Mouse (Mus musculus): ENCODE data around the gene Sh2d5. TPM values are rescaled to one million over a fixed set of nuclear protein-coding genes. Genes with fewer than 3 reads are reported as not detected.

Gene Sh2d5
- polyA plus RNA-seq, 1 experiment from 2014 or later, result 21.6 TPM

DNA sequence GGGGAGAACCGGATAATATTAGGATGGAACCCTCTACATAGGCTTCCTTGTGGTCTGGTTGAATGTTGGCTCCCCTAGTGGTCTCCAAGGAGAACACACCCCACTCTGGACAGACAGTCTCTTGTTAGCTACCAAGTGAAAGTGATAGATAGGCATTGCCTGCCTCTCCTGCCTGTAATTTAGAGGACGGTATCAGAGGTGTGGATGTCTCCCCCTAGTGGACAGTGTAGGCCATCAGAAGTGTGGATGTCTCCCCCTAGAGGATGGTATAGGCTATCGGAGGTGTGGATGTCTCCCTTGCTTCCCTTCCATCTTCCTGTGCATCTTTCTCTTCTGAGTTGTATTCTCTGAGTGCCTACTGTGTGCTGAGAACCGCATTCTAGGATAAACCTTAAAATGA lies 32.6 kb downstream of the Sh2d5 start:
- no peak overlapping the region for H3K4me3 ChIP-seq (ENCODE audit: low read length)
- no peak overlapping the region for H3K9ac ChIP-seq (ENCODE audit: low read depth, low read length)
- H3K4me1 ChIP-seq (ENCODE audit: control insufficient read depth, insufficient read depth, low read depth, low read length), result no peaks in the 10 kb centered on the region
- H3K9me3 ChIP-seq (ENCODE audit: control insufficient read depth, low read length), result no peaks in the 10 kb centered on the region
- no peak overlapping the region for H3K4me2 ChIP-seq (ENCODE audit: low read length)
- H3K27me3 ChIP-seq (replicated peaks; ENCODE audit: control insufficient read depth, insufficient read depth, low read length), result no peaks in the 10 kb centered on the region
- peak; percentile 62 for ATAC-seq
- no peaks in the 10 kb centered on the region for H3K36me3 ChIP-seq (ENCODE audit: control insufficient read depth, insufficient read depth, low read length)
- no peak overlapping the region for H3K27ac ChIP-seq (ENCODE audit: low read depth, low read length)
- WGBS, result 31% methylated on average over 4 of the region's 4 CpGs

GRCm38 (mm10) chr4:138286411-138286810 lies 36.2 kb downstream of the Sh2d5 start:
- Histone ChIP-seq H3K27me3 (replicated peaks; ENCODE audit: control insufficient read depth, insufficient read depth, low read length) (no peaks in the 10 kb centered on the region), H3K27ac (ENCODE audit: low read depth, low read length) (no peak overlapping the region), H3K9me3 (ENCODE audit: control insufficient read depth, low read length) (no peaks in the 10 kb centered on the region), H3K4me3 (ENCODE audit: low read length) (no peak overlapping the region), H3K9ac (ENCODE audit: low read depth, low read length) (no peak overlapping the region), H3K4me1 (ENCODE audit: control insufficient read depth, insufficient read depth, low read depth, low read length) (no peaks in the 10 kb centered on the region), H3K36me3 (ENCODE audit: control insufficient read depth, insufficient read depth, low read length) (no peaks in the 10 kb centered on the region), H3K4me2 (ENCODE audit: low read length) (no peak overlapping the region)
- ATAC-seq, result no peak
- WGBS, result 86% methylated on average over 12 of the region's 12 CpGs

DNA sequence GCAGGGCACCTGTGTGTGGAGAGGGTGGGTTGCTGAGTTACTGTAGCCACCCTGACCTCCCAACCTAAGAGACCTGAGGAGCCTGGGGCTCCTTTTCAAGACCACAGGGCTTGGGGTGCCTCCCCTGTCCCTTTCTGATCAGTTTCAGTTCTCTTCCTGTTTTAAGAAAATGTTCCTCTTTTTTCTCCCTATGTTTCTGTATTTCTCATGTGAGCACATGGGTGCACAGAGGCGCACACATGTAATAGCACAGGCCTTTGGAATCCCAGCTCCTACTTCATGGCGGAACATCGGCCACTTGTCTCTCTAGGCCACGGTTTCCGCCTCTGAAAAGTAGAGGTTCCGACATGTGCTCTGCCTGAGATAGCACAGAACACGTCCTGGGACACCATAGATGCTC lies 38.5 kb downstream of the Sh2d5 start:
- Histone ChIP-seq H3K27me3 (replicated peaks; ENCODE audit: control insufficient read depth, insufficient read depth, low read length) (no peaks in the 10 kb centered on the region), H3K9ac (ENCODE audit: low read depth, low read length) (no peak overlapping the region), H3K27ac (ENCODE audit: low read depth, low read length) (no peak overlapping the region), H3K4me1 (ENCODE audit: control insufficient read depth, insufficient read depth, low read depth, low read length) (peaks cover 5% of the 10 kb centered on the region), H3K4me3 (ENCODE audit: low read length) (no peak overlapping the region), H3K36me3 (ENCODE audit: control insufficient read depth, insufficient read depth, low read length) (no peaks in the 10 kb centered on the region), H3K9me3 (ENCODE audit: control insufficient read depth, low read length) (no peaks in the 10 kb centered on the region), H3K4me2 (ENCODE audit: low read length) (no peak overlapping the region)
- no peak for ATAC-seq
- 89% methylated on average over 7 of the region's 7 CpGs for WGBS

DNA sequence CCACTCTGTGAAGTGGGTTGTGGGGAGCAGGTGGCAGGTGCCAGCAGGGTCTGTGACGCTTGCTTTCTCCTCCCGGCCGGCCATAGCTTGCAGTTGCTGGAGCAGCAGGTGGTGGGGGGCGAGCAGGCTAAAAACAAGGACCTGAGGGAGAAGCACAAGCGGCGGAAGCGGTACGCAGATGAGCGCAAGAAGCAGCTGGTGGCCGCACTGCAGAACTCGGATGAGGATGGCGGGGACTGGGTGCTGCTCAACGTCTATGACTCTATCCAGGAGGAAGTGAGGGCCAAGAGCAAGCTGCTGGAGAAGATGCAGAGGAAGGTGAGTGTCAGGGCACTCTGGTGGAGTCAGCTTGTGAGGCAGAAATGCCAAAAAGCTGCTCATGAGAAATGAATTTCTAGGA lies 41.8 kb downstream of the Sh2d5 start:
- Histone ChIP-seq H3K9ac (ENCODE audit: low read depth, low read length) (no peak overlapping the region), H3K9me3 (ENCODE audit: control insufficient read depth, low read length) (no peaks in the 10 kb centered on the region), H3K27ac (ENCODE audit: low read depth, low read length) (no peak overlapping the region), H3K4me3 (ENCODE audit: low read length) (no peak overlapping the region), H3K36me3 (ENCODE audit: control insufficient read depth, insufficient read depth, low read length) (no peaks in the 10 kb centered on the region), H3K4me1 (ENCODE audit: control insufficient read depth, insufficient read depth, low read depth, low read length) (peaks cover 5% of the 10 kb centered on the region), H3K27me3 (replicated peaks; ENCODE audit: control insufficient read depth, insufficient read depth, low read length) (no peaks in the 10 kb centered on the region), H3K4me2 (ENCODE audit: low read length) (no peak overlapping the region)
- 84% methylated on average over 13 of the region's 13 CpGs for WGBS
- no peak for ATAC-seq

DNA sequence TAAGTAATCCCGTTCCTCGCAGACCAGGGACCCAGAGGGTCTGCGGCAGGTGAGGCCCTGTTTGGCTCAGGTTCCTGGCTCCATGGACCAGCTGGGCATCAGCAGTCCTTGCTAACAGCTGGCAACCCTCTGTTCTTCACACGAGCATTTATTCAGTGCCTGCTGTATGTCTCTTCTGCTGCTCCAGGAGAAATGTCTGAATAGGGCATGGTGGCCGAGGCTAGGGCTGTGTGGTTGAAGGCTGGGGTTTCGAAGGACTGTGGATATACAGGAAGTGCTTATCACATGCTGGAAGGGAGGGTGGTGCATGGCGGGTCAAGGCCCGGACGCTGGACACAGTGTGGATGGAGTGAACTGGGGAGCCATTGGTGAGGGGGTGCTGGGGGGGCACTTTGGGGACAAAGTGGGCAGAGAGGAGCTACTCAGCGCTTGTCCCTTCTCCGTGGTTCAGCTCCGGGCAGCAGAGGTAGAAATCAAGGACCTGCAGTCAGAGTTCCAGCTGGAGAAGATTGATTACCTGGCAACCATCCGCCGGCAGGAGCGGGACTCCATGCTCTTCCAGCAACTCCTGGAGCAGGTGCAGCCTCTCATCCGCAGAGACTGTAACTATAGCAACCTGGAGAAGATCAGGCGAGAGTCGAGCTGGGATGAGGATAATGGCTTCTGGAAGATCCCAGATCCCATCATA lies 43.2 kb downstream of the Sh2d5 start:
- WGBS, result 55% methylated on average over 18 of the region's 18 CpGs

DNA sequence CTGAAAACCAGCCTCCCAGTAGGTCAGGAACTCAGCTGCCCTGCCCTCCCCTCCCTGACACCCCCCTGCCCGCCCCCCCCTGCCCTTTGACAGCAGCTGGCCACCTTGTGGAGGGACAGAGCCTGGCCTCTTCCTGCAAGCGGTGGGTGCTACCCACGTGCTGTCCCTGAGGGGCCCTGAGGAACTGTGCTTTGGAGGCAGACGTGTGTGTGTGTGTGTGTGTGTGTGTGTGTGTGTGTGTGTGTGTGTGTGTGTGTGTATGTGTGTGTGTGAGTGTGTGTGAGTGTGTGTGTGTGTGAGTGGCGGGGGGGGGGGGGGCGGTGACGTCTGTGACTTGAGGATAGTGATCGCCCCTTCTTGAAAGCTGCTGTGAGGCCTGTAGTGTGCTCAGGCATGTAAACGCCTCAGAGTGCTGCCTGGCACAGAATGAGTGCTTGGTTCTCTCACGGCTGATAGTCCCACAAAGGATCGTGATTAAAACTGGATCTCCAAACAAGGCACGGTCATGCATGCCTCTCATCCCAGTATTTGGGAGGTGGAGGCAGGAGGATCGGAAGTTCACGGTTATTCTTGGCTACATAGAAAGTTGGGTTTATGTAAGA lies 43.8 kb downstream of the Sh2d5 start:
- WGBS, result 58% methylated on average over 10 of the region's 14 CpGs
- peak; percentile 59 for ATAC-seq
- Histone ChIP-seq H3K27me3 (replicated peaks; ENCODE audit: control insufficient read depth, insufficient read depth, low read length) (0 out of 2 replicates have a peak, but pooled peaks cover 2% of the 10 kb centered on the region), H3K9ac (ENCODE audit: low read depth, low read length) (no peak overlapping the region; the same call in 1 of the 2 replicates), H3K9me3 (ENCODE audit: control insufficient read depth, low read length) (no peaks in the 10 kb centered on the region), H3K4me1 (ENCODE audit: control insufficient read depth, insufficient read depth, low read depth, low read length) (peaks cover 5% of the 10 kb centered on the region), H3K4me2 (ENCODE audit: low read length) (peak overlapping the region; percentile 25; the same call in 1 of the 2 replicates), H3K27ac (ENCODE audit: low read depth, low read length) (peak overlapping the region; percentile 89), H3K4me3 (ENCODE audit: low read length) (no peak overlapping the region), H3K36me3 (ENCODE audit: control insufficient read depth, insufficient read depth, low read length) (no peaks in the 10 kb centered on the region)

More for the DNA sequence above, 43.2 kb downstream of the Sh2d5 start:
- Histone ChIP-seq H3K27ac (ENCODE audit: low read depth, low read length) (peak overlapping the region; percentile 89), H3K4me3 (ENCODE audit: low read length) (no peak overlapping the region), H3K9me3 (ENCODE audit: control insufficient read depth, low read length) (no peaks in the 10 kb centered on the region), H3K4me1 (ENCODE audit: control insufficient read depth, insufficient read depth, low read depth, low read length) (peaks cover 5% of the 10 kb centered on the region), H3K9ac (ENCODE audit: low read depth, low read length) (no peak overlapping the region; the same call in 1 of the 2 replicates), H3K27me3 (replicated peaks; ENCODE audit: control insufficient read depth, insufficient read depth, low read length) (0 out of 2 replicates have a peak, but pooled peaks cover 2% of the 10 kb centered on the region), H3K4me2 (ENCODE audit: low read length) (peak overlapping the region; percentile 25; the same call in 1 of the 2 replicates), H3K36me3 (ENCODE audit: control insufficient read depth, insufficient read depth, low read length) (no peaks in the 10 kb centered on the region)
- ATAC-seq, result peak; percentile 93

DNA sequence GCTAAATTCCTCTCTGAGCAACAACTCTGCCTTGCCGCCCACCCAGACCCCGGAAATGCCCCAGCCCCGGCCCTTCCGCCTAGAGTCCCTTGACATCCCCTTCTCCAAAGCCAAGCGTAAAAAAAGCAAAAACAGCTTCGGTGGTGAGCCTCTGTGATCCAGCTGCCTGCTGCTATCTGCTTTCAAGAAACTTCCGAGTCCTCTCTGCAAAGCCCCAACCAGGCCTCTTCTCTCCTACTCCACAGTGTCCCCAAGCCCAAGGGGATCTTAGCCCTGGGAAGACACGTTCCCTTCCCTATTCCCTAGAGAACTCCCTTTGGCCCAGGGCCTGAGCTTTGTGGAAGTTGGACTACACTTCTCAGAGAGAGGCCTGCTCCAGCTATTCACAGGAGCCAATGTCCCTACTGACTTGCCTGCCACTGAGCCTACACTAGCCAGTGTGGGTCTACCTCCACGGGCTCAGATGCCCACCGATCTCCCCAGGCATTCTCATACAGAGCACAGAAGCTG lies 51.1 kb downstream of the Sh2d5 start:
- H3K27ac ChIP-seq (ENCODE audit: low read depth, low read length), result no peak overlapping the region
- WGBS, result 85% methylated on average over 10 of the region's 10 CpGs

GRCm38 (mm10) chr4:138303011-138303410 lies 52.8 kb downstream of the Sh2d5 start:
- Histone ChIP-seq H3K4me2 (ENCODE audit: low read length) (no peak overlapping the region), H3K27ac (ENCODE audit: low read depth, low read length) (no peak overlapping the region), H3K9me3 (ENCODE audit: control insufficient read depth, low read length) (no peaks in the 10 kb centered on the region), H3K4me1 (ENCODE audit: control insufficient read depth, insufficient read depth, low read depth, low read length) (peaks cover 28% of the 10 kb centered on the region), H3K36me3 (ENCODE audit: control insufficient read depth, insufficient read depth, low read length) (no peaks in the 10 kb centered on the region), H3K9ac (ENCODE audit: low read depth, low read length) (no peak overlapping the region), H3K4me3 (ENCODE audit: low read length) (no peak overlapping the region), H3K27me3 (replicated peaks; ENCODE audit: control insufficient read depth, insufficient read depth, low read length) (0 out of 2 replicates have a peak, but pooled peaks cover 1% of the 10 kb centered on the region)
- 97% methylated on average over 3 of the region's 3 CpGs for WGBS
- ATAC-seq, result no peak

More for the DNA sequence above, 51.1 kb downstream of the Sh2d5 start:
- H3K36me3 ChIP-seq (ENCODE audit: control insufficient read depth, insufficient read depth, low read length), result no peaks in the 10 kb centered on the region
- H3K27me3 ChIP-seq (replicated peaks; ENCODE audit: control insufficient read depth, insufficient read depth, low read length), result 0 out of 2 replicates have a peak, but pooled peaks cover 2% of the 10 kb centered on the region
- peaks cover 18% of the 10 kb centered on the region for H3K4me1 ChIP-seq (ENCODE audit: control insufficient read depth, insufficient read depth, low read depth, low read length)
- ATAC-seq, result no peak
- H3K4me2 ChIP-seq (ENCODE audit: low read length), result no peak overlapping the region
- H3K9me3 ChIP-seq (ENCODE audit: control insufficient read depth, low read length), result no peaks in the 10 kb centered on the region
- H3K9ac ChIP-seq (ENCODE audit: low read depth, low read length), result no peak overlapping the region
- no peak overlapping the region for H3K4me3 ChIP-seq (ENCODE audit: low read length)

GRCm38 (mm10) chr4:138303742-138304141 lies 53.5 kb downstream of the Sh2d5 start:
- Histone ChIP-seq H3K9ac (ENCODE audit: low read depth, low read length) (peak overlapping the region; percentile 54), H3K4me2 (ENCODE audit: low read length) (peak overlapping the region; percentile 80), H3K4me1 (ENCODE audit: control insufficient read depth, insufficient read depth, low read depth, low read length) (peaks cover 28% of the 10 kb centered on the region), H3K27ac (ENCODE audit: low read depth, low read length) (peak overlapping the region; percentile 60), H3K4me3 (ENCODE audit: low read length) (peak overlapping the region; percentile 95), H3K36me3 (ENCODE audit: control insufficient read depth, insufficient read depth, low read length) (no peaks in the 10 kb centered on the region), H3K9me3 (ENCODE audit: control insufficient read depth, low read length) (no peaks in the 10 kb centered on the region), H3K27me3 (replicated peaks; ENCODE audit: control insufficient read depth, insufficient read depth, low read length) (no peaks in the 10 kb centered on the region)
- WGBS, result 18% methylated on average over 18 of the region's 18 CpGs
- ATAC-seq, result no peak
